ENCODE assay signal across 9 mouse cellular contexts in genomic region chr8:70787941-70788667, GRCm38 (mm10). TPM values are rescaled to one million over a fixed set of nuclear protein-coding genes. Genes with fewer than 3 reads are reported as not detected.
A peak's percentile ranks its signal among the peaks of the same experiment; 100 is the strongest.
DNase-seq lines count a peak whose midpoint lies in the region; ATAC-seq lines count a peak whose summit lies in the region.
"Had no signal": no experiment of that assay in that cellular context is flagged by ENCODE, and none has a peak within 500 bp of the region (broad histone marks: within the 10 kb centered on the region; RNA-seq: fewer than 3 reads in every experiment).

No protein-coding gene starts in this region.

- peaks cover 5% of the 10 kb centered on the region; the same call in 1 of the 2 replicates for H3K27me3 ChIP-seq in embryonic facial prominence, embryonic 12.5 days
- H3K27me3 ChIP-seq in limb, embryonic 10.5 days (ENCODE audit: low read depth, poor library complexity, severe bottlenecking): 0 out of 2 replicates have a peak, but pooled peaks cover 16% of the 10 kb centered on the region

- no peak overlapping the region for H3K4me3 ChIP-seq in embryonic facial prominence, embryonic 12.5 days
- H3K4me3 ChIP-seq in limb, embryonic 10.5 days: peak overlapping the region; percentile 39

- 16% methylated on average over 30 of the region's 30 CpGs for WGBS in embryonic facial prominence, embryonic 12.5 days
- 10% methylated on average over 30 of the region's 30 CpGs for WGBS in limb, embryonic 10.5 days

- peaks cover 59% of the 10 kb centered on the region for H3K36me3 ChIP-seq in embryonic facial prominence, embryonic 12.5 days
- peaks cover 70% of the 10 kb centered on the region for H3K36me3 ChIP-seq in limb, embryonic 10.5 days

- no peak overlapping the region for H3K27ac ChIP-seq in embryonic facial prominence, embryonic 12.5 days
- H3K27ac ChIP-seq in limb, embryonic 10.5 days: no peak overlapping the region

- H3K9ac ChIP-seq in embryonic facial prominence, embryonic 12.5 days: no peak overlapping the region

- H3K4me1 ChIP-seq in embryonic facial prominence, embryonic 12.5 days: peaks cover 38% of the 10 kb centered on the region
- peaks cover 58% of the 10 kb centered on the region for H3K4me1 ChIP-seq in limb, embryonic 10.5 days

- H3K9me3 ChIP-seq in embryonic facial prominence, embryonic 12.5 days: no peaks in the 10 kb centered on the region
- no peaks in the 10 kb centered on the region for H3K9me3 ChIP-seq in limb, embryonic 10.5 days (replicated peaks)

- 0 out of 2 replicates have a peak overlapping the region, but pooled peaks have one; percentile 15 for H3K4me2 ChIP-seq in embryonic facial prominence, embryonic 12.5 days (replicated peaks)

- no peak for ATAC-seq in embryonic facial prominence, embryonic 12.5 days (ENCODE audit: insufficient number of reproducible peaks, insufficient read depth, low FRiP score, low TSS enrichment)
- no peak for ATAC-seq in activated CD4-positive, CD25-positive, alpha-beta regulatory T cell, adult 4 months

- peak; percentile 60 to 63 for DNase-seq in lung, adult 18-20 months
- DNase-seq in lung, postnatal 25 days (ENCODE audit: low spot score): no peak
- DNase-seq in limb, embryonic 10.5 days (ENCODE audit: low spot score): peak; percentile 85
- DNase-seq in neural tube, embryonic 10.5 days (ENCODE audit: extremely low spot score, low spot score): peak; percentile 70
- DNase-seq in layer of hippocampus, postnatal 36 days: no peak
- DNase-seq in heart, adult 8-10 months (ENCODE audit: low spot score): no peak

RNA-seq across cellular contexts. Expression of gene Pik3r2, which starts 11.6 kb away (rescaled TPM):
- 76.8 and 78.0 TPM in 2 replicates for polyA plus RNA-seq in embryonic facial prominence, embryonic 12.5 days (2016; fragmentation: Nextera tagmentation; extraction: Ambion mirVana)
- 92.7 and 100 TPM in 2 replicates for polyA plus RNA-seq in limb, embryonic 10.5 days (2016; fragmentation: Nextera tagmentation; extraction: Ambion mirVana)
- polyA plus RNA-seq in activated CD4-positive, CD25-positive, alpha-beta regulatory T cell, adult 4 months (2017; shearing (Covaris generic)): 1 to 10 TPM; 3.9 to 5.1 TPM
- 100 to 1,000 TPM; 153 to 158 TPM for total RNA-seq in layer of hippocampus, postnatal 36 days (2021)
- total RNA-seq in heart, adult 8-10 months (2022): 10 to 100 TPM; 19.3 to 24.1 (median 22.2) TPM

RNA-seq across cellular contexts. Expression of gene Mast3, which starts 16.8 kb away (rescaled TPM):
- 13.7 and 13.9 TPM in 2 replicates for polyA plus RNA-seq in embryonic facial prominence, embryonic 12.5 days (2016; fragmentation: Nextera tagmentation; extraction: Ambion mirVana)
- 12.7 and 17.1 TPM in 2 replicates for polyA plus RNA-seq in limb, embryonic 10.5 days (2016; fragmentation: Nextera tagmentation; extraction: Ambion mirVana)
- 10 to 100 TPM; 19.0 to 19.4 TPM for polyA plus RNA-seq in activated CD4-positive, CD25-positive, alpha-beta regulatory T cell, adult 4 months (2017; shearing (Covaris generic))
- total RNA-seq in layer of hippocampus, postnatal 36 days (2021): 100 to 1,000 TPM; 452 to 459 TPM
- 1 to 10 TPM; 6.5 to 8.4 (median 7.1) TPM for total RNA-seq in heart, adult 8-10 months (2022)

RNA-seq across cellular contexts. Expression of gene Il12rb1, which starts 20.1 kb away (rescaled TPM):
- polyA plus RNA-seq in embryonic facial prominence, embryonic 12.5 days (2016; fragmentation: Nextera tagmentation; extraction: Ambion mirVana): 0.13 TPM in 1 of 2 replicates, not detected in the other
- polyA plus RNA-seq in limb, embryonic 10.5 days (2016; fragmentation: Nextera tagmentation; extraction: Ambion mirVana): not detected in 2 replicates
- 10 to 100 TPM; 16.5 to 29.5 TPM for polyA plus RNA-seq in activated CD4-positive, CD25-positive, alpha-beta regulatory T cell, adult 4 months (2017; shearing (Covaris generic))
- under 1 TPM; 0.56 to 0.87 TPM for total RNA-seq in layer of hippocampus, postnatal 36 days (2021)
- under 1 TPM in 2 of 4 experiments, not detected in 2; 0.16 to 0.49 TPM for total RNA-seq in heart, adult 8-10 months (2022)
- polyA plus RNA-seq: stomach, embryonic 14.5 days had no signal

RNA-seq across cellular contexts. Expression of gene Mpv17l2, which starts 27.4 kb away (rescaled TPM):
- 32.7 and 35.7 TPM in 2 replicates for polyA plus RNA-seq in embryonic facial prominence, embryonic 12.5 days (2016; fragmentation: Nextera tagmentation; extraction: Ambion mirVana)
- polyA plus RNA-seq in limb, embryonic 10.5 days (2016; fragmentation: Nextera tagmentation; extraction: Ambion mirVana): 25.2 and 29.9 TPM in 2 replicates
- polyA plus RNA-seq in activated CD4-positive, CD25-positive, alpha-beta regulatory T cell, adult 4 months (2017; shearing (Covaris generic)): 10 to 100 TPM; 35.6 to 41.7 TPM
- total RNA-seq in layer of hippocampus, postnatal 36 days (2021): 10 to 100 TPM; 34.3 to 35.8 TPM
- 10 to 100 TPM; 23.2 to 32.5 (median 27.7) TPM for total RNA-seq in heart, adult 8-10 months (2022)

RNA-seq across cellular contexts. Expression of gene Rab3a, which starts 33.6 kb away (rescaled TPM):
- polyA plus RNA-seq in embryonic facial prominence, embryonic 12.5 days (2016; fragmentation: Nextera tagmentation; extraction: Ambion mirVana): 27.0 and 27.6 TPM in 2 replicates
- polyA plus RNA-seq in limb, embryonic 10.5 days (2016; fragmentation: Nextera tagmentation; extraction: Ambion mirVana): 7.1 and 10.8 TPM in 2 replicates
- polyA plus RNA-seq in activated CD4-positive, CD25-positive, alpha-beta regulatory T cell, adult 4 months (2017; shearing (Covaris generic)): 1 to 10 TPM; 3.8 to 5.4 TPM
- 100 to 1,000 TPM; 729 to 765 TPM for total RNA-seq in layer of hippocampus, postnatal 36 days (2021)
- total RNA-seq in heart, adult 8-10 months (2022): 10 to 100 TPM; 46.3 to 60.7 (median 50.6) TPM

Comparison
In these comparisons a context has a peak if more than half of its experiments do, and no peak if none do; other contexts are left out.
1. DNase-seq: peak in lung, adult 18-20 months (2 of 2), limb, embryonic 10.5 days (single experiment) and neural tube, embryonic 10.5 days (single experiment); none in lung, postnatal 25 days (single experiment), layer of hippocampus, postnatal 36 days (0 of 2) and heart, adult 8-10 months (single experiment).
2. RNA of gene Pik3r2, which starts 11.6 kb away (polyA plus RNA-seq): 92.7 to 100 TPM in limb, embryonic 10.5 days and 76.8 to 78.0 TPM in embryonic facial prominence, embryonic 12.5 days; 3.9 to 5.1 TPM in activated CD4-positive, CD25-positive, alpha-beta regulatory T cell, adult 4 months; every median in the first group is over 10 times any median in the second.
3. RNA of gene Il12rb1, which starts 20.1 kb away (polyA plus RNA-seq): 16.5 to 29.5 TPM in activated CD4-positive, CD25-positive, alpha-beta regulatory T cell, adult 4 months; 0.13 TPM in embryonic facial prominence, embryonic 12.5 days and not detected in limb, embryonic 10.5 days; every median in the first group is over 10 times any median in the second.